ENCODE assay signal across 11 mouse cellular contexts in genomic region chr10:122716739-122717474, GRCm38 (mm10). TPM values are rescaled to one million over a fixed set of nuclear protein-coding genes. Genes with fewer than 3 reads are reported as not detected.
DNase-seq lines count a peak whose midpoint lies in the region; ATAC-seq lines count a peak whose summit lies in the region.
"Had no signal": no experiment of that assay in that cellular context is flagged by ENCODE, and none has a peak within 500 bp of the region (broad histone marks: within the 10 kb centered on the region; RNA-seq: fewer than 3 reads in every experiment).

No protein-coding gene starts in this region.

- H3K36me3 ChIP-seq in forebrain, embryonic 14.5 days (ENCODE audit: control insufficient read depth, insufficient read depth, low read length): no peaks in the 10 kb centered on the region
- no peaks in the 10 kb centered on the region for H3K36me3 ChIP-seq in midbrain, embryonic 13.5 days
- H3K36me3 ChIP-seq in kidney, embryonic 14.5 days (ENCODE audit: control insufficient read depth, insufficient read depth, low read length): no peaks in the 10 kb centered on the region

- no peaks in the 10 kb centered on the region for H3K27me3 ChIP-seq in forebrain, embryonic 14.5 days (replicated peaks; ENCODE audit: control insufficient read depth, insufficient read depth, low read length)
- no peaks in the 10 kb centered on the region for H3K27me3 ChIP-seq in midbrain, embryonic 13.5 days
- H3K27me3 ChIP-seq in kidney, embryonic 14.5 days (ENCODE audit: control insufficient read depth, insufficient read depth, low read length): no peaks in the 10 kb centered on the region

- peak; percentile 40 to 44 for DNase-seq in left cerebral cortex, postnatal 36 days (ENCODE audit: low spot score in 2 of 2)
- DNase-seq in left cerebral cortex, adult 18-20 months (ENCODE audit: low spot score in 2 of 2): no peak
- no peak for DNase-seq in forebrain, embryonic 14.5 days (ENCODE audit: low spot score)
- DNase-seq in liver: no peak
- no peak for DNase-seq in cerebellum, adult 9-11 months
- DNase-seq: cerebellum, adult 8-10 months; heart, adult 18-20 months; kidney, adult 11 months; liver, postnatal 0 days had no signal

- no peak overlapping the region for H3K4me3 ChIP-seq in forebrain, embryonic 14.5 days (ENCODE audit: low read depth, low read length)
- no peak overlapping the region for H3K4me3 ChIP-seq in midbrain, embryonic 13.5 days (replicated peaks)
- no peak overlapping the region for H3K4me3 ChIP-seq in kidney, embryonic 14.5 days (ENCODE audit: low read length)

- 48% methylated on average over 14 of the region's 14 CpGs for WGBS in forebrain, embryonic 14.5 days
- WGBS in midbrain, embryonic 13.5 days: 35% methylated on average over 14 of the region's 14 CpGs
- 73% methylated on average over 14 of the region's 14 CpGs for WGBS in kidney, embryonic 14.5 days

- H3K9ac ChIP-seq in forebrain, embryonic 14.5 days (ENCODE audit: low read length): no peak overlapping the region; the same call in 1 of the 2 replicates
- H3K9ac ChIP-seq in midbrain, embryonic 13.5 days (replicated peaks): 0 out of 2 replicates have a peak overlapping the region, but pooled peaks have one; percentile 7
- no peak overlapping the region for H3K9ac ChIP-seq in kidney, embryonic 14.5 days (ENCODE audit: low read depth, low read length)
- H3K9ac ChIP-seq: liver, postnatal 0 days had no signal

- H3K9me3 ChIP-seq in forebrain, embryonic 14.5 days (replicated peaks; ENCODE audit: control insufficient read depth, low read length): no peaks in the 10 kb centered on the region
- no peaks in the 10 kb centered on the region for H3K9me3 ChIP-seq in midbrain, embryonic 13.5 days
- H3K9me3 ChIP-seq in kidney, embryonic 14.5 days (ENCODE audit: control insufficient read depth, low read length): no peaks in the 10 kb centered on the region

- peak; percentile 27 for ATAC-seq in forebrain, embryonic 14.5 days
- ATAC-seq in midbrain, embryonic 13.5 days: peak; percentile 49
- ATAC-seq in kidney, embryonic 14.5 days (ENCODE audit: low FRiP score, low TSS enrichment): no peak
- ATAC-seq: liver, postnatal 0 days had no signal

- no peak overlapping the region for H3K27ac ChIP-seq in forebrain, embryonic 14.5 days (ENCODE audit: low read depth, low read length)
- H3K27ac ChIP-seq in midbrain, embryonic 13.5 days: peak overlapping the region; percentile 62; the same call in 1 of the 2 replicates
- H3K27ac ChIP-seq in kidney, embryonic 14.5 days (ENCODE audit: low read depth, low read length): no peak overlapping the region

- H3K4me2 ChIP-seq in forebrain, embryonic 14.5 days (ENCODE audit: low read length): no peak overlapping the region
- H3K4me2 ChIP-seq in midbrain, embryonic 13.5 days (replicated peaks): 0 out of 2 replicates have a peak overlapping the region, but pooled peaks have one; percentile 9
- H3K4me2 ChIP-seq in kidney, embryonic 14.5 days (replicated peaks; ENCODE audit: low read depth, low read length): no peak overlapping the region

- H3K4me1 ChIP-seq in forebrain, embryonic 14.5 days (ENCODE audit: control insufficient read depth, insufficient read depth, low read length): peaks cover 26% of the 10 kb centered on the region
- peaks cover 30% of the 10 kb centered on the region for H3K4me1 ChIP-seq in midbrain, embryonic 13.5 days (replicated peaks)
- H3K4me1 ChIP-seq in kidney, embryonic 14.5 days (ENCODE audit: control insufficient read depth, insufficient read depth, low read length): peaks cover 11% of the 10 kb centered on the region

- intact Hi-C loops in left cerebral cortex, postnatal 36 days (cut with DNase I): loop anchor here (5.0 kb wide), 2 partner anchors 40 to 75 kb away; partner anchors contain the start of gene Ppm1h

RNA-seq across cellular contexts. Expression of gene Ppm1h, which starts 38.3 kb away (rescaled TPM):
- total RNA-seq in left cerebral cortex, postnatal 36 days (2021): 100 to 1,000 TPM in 1 of 2 experiments, 10 to 100 TPM in 1; 95.4 to 106 TPM
- 10 to 100 TPM; 87.4 to 88.5 TPM for total RNA-seq in left cerebral cortex, adult 18-20 months (2021)
- polyA plus RNA-seq in forebrain, embryonic 14.5 days (2014; fragmentation: Nextera tagmentation; extraction: Ambion mirVana): 8.8 and 11.2 TPM in 2 replicates
- 12.6 and 14.8 TPM in 2 replicates for polyA plus RNA-seq in midbrain, embryonic 13.5 days (2015; fragmentation: Nextera tagmentation; extraction: Ambion mirVana)
- 17.3 and 22.2 TPM in 2 replicates for polyA plus RNA-seq in kidney, embryonic 14.5 days (2014; fragmentation: Nextera tagmentation; extraction: Ambion mirVana)

Comparison
In these comparisons a context has a peak if more than half of its experiments do, and no peak if none do; other contexts are left out.
1. DNase-seq: peak in left cerebral cortex, postnatal 36 days (2 of 2); none in left cerebral cortex, adult 18-20 months (0 of 2), forebrain, embryonic 14.5 days (single experiment), liver (single experiment) and cerebellum, adult 9-11 months (single experiment).